Mouse (Mus musculus) erythroblast, embryonic 14.5 days (primary cell): ENCODE data around the gene Ehd4. TPM values are rescaled to one million over a fixed set of nuclear protein-coding genes. Genes with fewer than 3 reads are reported as not detected.

Source experiments
- H3K27me3 ChIP-seq: 2 replicates; pipeline ENCODE4 v1.6.1; 2012; ENCODE audit warnings: inconsistent platforms; ENCODE audit not compliant: control insufficient read depth
- H3K36me3 ChIP-seq: 2 replicates; pipeline ENCODE4 v1.6.1; 2012; ENCODE audit warnings: mild to moderate bottlenecking, inconsistent platforms; ENCODE audit not compliant: control insufficient read depth
- H3K4me1 ChIP-seq: 2 replicates; pipeline ENCODE4 v1.6.1; 2012; ENCODE audit warnings: inconsistent platforms; ENCODE audit not compliant: control insufficient read depth
- H3K4me3 ChIP-seq: replicated peaks from 2 replicates; pipeline ENCODE3; 2012; ENCODE audit warnings: moderate library complexity, mild to moderate bottlenecking, inconsistent platforms
- H3K9me3 ChIP-seq: 2 replicates; pipeline ENCODE4 v1.6.1; 2012; ENCODE audit warnings: low read length, inconsistent platforms, mixed read lengths; ENCODE audit not compliant: control insufficient read depth
- GATA1 ChIP-seq: IDR thresholded peaks from 2 replicates; pipeline ENCODE4 v1.6.1; 2012; ENCODE audit warnings: low read length, inconsistent platforms, mixed read lengths
- TAL1 ChIP-seq: IDR thresholded peaks from 3 replicates; pipeline ENCODE4 v1.6.1; 2012; ENCODE audit warnings: low read length, inconsistent platforms, mixed read lengths
- polyA plus RNA-seq: library from polyadenylated mRNA; stranded (reverse); fragments of >175 nt; gene quantifications from 2 replicates; pipeline ENCODE4 v1.2.3, GENCODE M21; 2012

Ehd4 gene
- polyA plus RNA-seq, 1 experiment: 1.1 TPM

DNA sequence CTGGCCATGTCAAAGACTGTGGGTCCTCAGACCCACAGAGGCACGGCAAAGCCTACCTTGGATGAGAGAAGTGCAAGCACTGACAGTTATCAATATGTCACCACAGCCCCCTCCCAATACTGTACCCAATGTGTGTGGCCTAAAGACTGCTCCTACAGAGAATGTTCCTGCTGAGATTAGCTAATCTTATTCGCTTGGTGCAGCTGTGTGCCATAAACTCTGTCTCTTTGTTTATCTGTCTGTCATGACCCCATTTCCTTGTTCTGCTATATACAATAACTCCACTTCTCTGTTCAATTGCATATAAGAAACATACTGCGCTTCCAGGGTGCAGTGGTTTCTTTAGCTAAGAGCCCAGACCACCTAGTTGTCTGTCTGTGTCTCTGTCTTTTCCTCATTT is 48.5 kb downstream of the Ehd4 start:
- no peaks in the 10 kb centered on the region for H3K27me3 ChIP-seq
- H3K4me3 ChIP-seq: no peak overlapping the region
- H3K4me1 ChIP-seq: peaks cover 5% of the 10 kb centered on the region
- H3K9me3 ChIP-seq: no peaks in the 10 kb centered on the region
- H3K36me3 ChIP-seq: peaks cover 24% of the 10 kb centered on the region
- TF ChIP-seq GATA1 (no peak), TAL1 (no peak)

DNA sequence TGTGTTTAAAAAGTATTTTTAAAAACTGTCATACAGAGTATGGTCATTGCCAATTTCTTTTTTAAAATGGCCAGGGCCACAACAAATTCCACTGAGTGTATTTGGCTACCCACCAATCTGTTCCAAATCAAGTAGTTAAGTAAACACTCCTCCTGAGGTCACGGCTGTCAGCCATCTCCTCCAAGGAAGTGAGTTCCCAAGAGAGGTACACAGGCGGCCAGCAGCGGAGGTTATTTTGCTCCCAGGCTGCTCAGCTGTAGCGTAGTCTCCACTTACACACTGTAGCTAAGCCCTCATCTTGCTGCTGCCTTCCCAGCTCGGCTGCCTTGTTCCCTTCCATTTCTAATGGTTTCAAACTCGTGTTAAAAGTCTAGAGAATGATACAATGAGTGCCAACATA is 51.5 kb downstream of the Ehd4 start:
- Histone ChIP-seq H3K36me3 (peaks cover 42% of the 10 kb centered on the region), H3K9me3 (no peaks in the 10 kb centered on the region), H3K4me3 (no peak overlapping the region), H3K4me1 (peaks cover 5% of the 10 kb centered on the region), H3K27me3 (no peaks in the 10 kb centered on the region)
- TF ChIP-seq TAL1: no peak
- no peak for TF ChIP-seq GATA1

DNA sequence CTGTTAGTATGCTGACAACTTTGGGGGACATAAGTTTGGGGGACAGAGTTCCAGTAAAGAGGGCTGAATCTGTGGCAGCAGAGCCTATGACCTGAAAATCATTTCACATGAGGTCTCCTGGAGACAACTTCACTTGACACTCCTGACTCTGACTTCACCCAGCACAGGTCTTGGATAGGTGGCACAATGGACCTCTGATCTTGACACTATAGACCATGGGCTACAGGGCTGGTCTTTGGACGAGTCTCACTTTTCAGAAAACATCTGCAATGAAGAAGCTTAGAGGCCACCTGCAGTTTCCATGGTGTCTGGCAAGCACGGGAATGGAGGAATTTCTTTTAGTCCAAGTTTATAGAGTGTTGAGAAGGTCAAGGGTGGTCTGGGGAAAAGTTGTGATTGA is 52.0 kb downstream of the Ehd4 start:
- peaks cover 5% of the 10 kb centered on the region for H3K4me1 ChIP-seq
- H3K27me3 ChIP-seq: no peaks in the 10 kb centered on the region
- TF ChIP-seq TAL1 (no peak), GATA1 (no peak)
- no peaks in the 10 kb centered on the region for H3K9me3 ChIP-seq
- no peak overlapping the region for H3K4me3 ChIP-seq
- peaks cover 39% of the 10 kb centered on the region for H3K36me3 ChIP-seq

DNA sequence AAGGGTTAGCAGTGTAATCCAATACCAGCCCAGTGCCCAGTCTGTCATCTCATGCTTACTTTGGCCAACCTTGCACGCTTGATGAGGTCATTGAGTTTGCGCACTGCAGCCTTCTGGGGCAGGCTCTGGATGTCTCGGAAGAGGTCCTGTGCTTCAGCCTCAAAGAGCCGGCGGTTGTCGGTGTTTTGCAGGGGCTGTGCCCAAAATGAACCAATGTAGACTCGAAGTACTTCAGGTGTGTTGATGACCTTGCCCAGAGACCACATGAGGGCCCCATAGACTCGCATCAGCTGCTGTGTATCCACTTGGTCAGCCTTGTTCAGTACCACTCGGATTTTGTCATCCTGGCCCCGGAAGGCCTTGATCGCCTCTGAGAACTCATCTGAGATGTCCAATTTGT is 52.4 kb downstream of the Ehd4 start:
- Histone ChIP-seq H3K36me3 (peaks cover 41% of the 10 kb centered on the region), H3K4me3 (no peak overlapping the region), H3K9me3 (no peaks in the 10 kb centered on the region), H3K4me1 (peaks cover 5% of the 10 kb centered on the region), H3K27me3 (no peaks in the 10 kb centered on the region)
- TF ChIP-seq GATA1 (no peak), TAL1 (no peak)

DNA sequence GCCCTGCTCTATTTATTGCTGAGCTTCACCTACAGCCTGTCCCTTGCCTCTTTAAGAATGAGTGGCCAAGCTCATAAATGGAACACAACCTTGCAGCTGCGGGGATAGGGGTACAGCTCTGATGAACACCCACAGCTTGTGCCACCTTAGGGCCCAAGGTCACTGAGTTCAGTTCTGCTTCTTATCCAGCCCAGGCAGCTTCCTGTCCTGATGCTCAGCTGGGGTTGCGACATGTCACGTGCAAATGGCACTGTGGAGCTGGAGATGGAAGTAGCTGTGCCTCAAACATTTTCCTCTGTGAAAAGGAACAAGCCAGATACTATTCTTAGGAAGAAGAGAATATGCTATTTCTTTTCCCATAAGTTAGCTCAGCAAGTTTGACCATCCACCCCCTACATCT is 54.5 kb downstream of the Ehd4 start:
- Histone ChIP-seq H3K4me1 (peaks cover 5% of the 10 kb centered on the region), H3K9me3 (no peaks in the 10 kb centered on the region), H3K36me3 (peaks cover 50% of the 10 kb centered on the region), H3K27me3 (no peaks in the 10 kb centered on the region), H3K4me3 (no peak overlapping the region)
- no peak for TF ChIP-seq GATA1
- no peak for TF ChIP-seq TAL1

DNA sequence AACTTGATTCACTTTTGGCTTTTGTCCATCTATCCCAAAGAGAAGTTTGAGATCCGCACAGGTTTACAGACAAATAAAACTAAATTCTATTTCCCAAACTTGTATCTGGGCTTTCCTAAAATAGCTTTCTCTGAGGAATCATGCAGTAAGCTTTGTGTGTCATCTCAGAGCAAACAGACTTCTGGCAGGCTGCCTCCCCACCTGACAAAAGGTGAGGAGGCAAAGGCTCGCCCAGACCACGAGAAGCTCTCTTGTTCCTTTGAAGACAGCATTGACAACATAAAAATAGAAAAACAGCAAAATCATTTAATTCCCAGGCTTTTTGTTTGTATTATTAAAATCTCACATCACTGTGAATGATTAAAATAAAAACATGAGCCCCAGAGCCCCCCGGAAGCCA is 55.1 kb downstream of the Ehd4 start:
- H3K4me3 ChIP-seq: no peak overlapping the region
- H3K4me1 ChIP-seq: peaks cover 5% of the 10 kb centered on the region
- no peaks in the 10 kb centered on the region for H3K9me3 ChIP-seq
- H3K27me3 ChIP-seq: no peaks in the 10 kb centered on the region
- no peak for TF ChIP-seq GATA1
- TF ChIP-seq TAL1: no peak
- H3K36me3 ChIP-seq: peaks cover 49% of the 10 kb centered on the region

DNA sequence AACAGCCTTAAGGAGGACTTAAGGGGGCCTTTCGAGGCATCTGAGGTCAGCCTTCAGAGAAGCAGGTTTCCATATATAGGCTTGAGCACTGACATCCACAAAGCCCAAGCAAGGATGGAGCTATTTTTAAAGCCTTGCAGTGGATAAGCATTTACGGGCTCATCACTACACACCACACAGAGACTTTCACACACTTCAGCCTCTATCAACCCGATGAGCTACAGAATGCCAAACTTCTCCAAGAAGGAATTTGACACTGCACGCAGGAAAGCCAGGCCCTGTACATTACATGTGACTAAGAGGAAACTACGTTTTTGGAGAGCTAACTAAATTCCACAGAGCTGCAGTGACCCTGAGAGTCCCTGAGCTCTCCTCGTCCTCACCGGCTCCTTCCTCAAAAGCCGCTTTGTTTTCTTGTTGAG is 55.6 kb downstream of the Ehd4 start:
- TF ChIP-seq GATA1 (no peak), TAL1 (no peak)
- Histone ChIP-seq H3K4me3 (no peak overlapping the region), H3K36me3 (peaks cover 51% of the 10 kb centered on the region), H3K9me3 (no peaks in the 10 kb centered on the region), H3K27me3 (no peaks in the 10 kb centered on the region), H3K4me1 (peaks cover 8% of the 10 kb centered on the region)

DNA sequence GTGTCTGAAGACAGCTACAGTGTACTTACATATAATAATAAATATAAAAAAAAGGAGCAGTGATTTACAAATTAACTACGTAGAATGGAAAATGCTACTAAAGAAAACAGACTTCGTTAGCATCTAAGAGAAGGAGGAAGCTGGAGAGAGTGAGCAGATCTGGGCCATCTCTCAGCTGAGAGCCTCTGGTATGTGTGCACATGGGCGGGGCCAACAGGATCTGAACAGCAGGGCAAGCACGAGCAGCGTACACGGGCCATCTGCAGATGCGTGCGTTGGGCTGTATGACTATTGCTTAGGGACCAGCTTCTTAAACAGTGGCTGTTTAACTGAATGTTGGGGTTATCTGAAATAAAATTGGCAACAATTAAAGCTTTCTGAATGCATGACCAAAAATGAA is 56.5 kb downstream of the Ehd4 start:
- H3K9me3 ChIP-seq: no peaks in the 10 kb centered on the region
- H3K4me1 ChIP-seq: peaks cover 6% of the 10 kb centered on the region
- peaks cover 60% of the 10 kb centered on the region for H3K36me3 ChIP-seq
- no peak overlapping the region for H3K4me3 ChIP-seq
- TF ChIP-seq TAL1 (no peak), GATA1 (no peak)
- H3K27me3 ChIP-seq: no peaks in the 10 kb centered on the region

DNA sequence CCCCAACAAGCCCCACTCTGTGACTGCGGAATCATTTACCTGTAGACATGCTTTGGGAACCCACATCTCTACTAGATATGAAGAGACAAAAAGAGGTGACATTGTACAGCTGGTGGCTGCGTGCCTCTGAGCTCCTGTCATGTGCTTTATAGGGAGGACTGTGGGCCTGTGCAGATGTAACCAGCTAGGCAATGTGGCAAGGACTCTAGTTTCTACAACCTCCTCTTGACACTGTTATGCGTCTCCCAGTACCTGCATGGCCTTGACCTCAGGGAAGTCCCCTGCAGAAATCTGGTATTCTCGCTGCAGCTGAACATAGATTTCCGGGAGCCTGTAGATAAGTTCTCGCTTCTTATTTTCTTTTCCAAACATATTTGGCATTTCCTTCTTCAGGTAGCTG is 57.7 kb downstream of the Ehd4 start:
- Histone ChIP-seq H3K4me1 (peaks cover 5% of the 10 kb centered on the region), H3K36me3 (peaks cover 57% of the 10 kb centered on the region), H3K27me3 (no peaks in the 10 kb centered on the region), H3K9me3 (no peaks in the 10 kb centered on the region), H3K4me3 (no peak overlapping the region)
- TF ChIP-seq TAL1: no peak
- no peak for TF ChIP-seq GATA1

GRCm38 (mm10) chr2:120096191-120096590 is 58.2 kb downstream of the Ehd4 start:
- TF ChIP-seq GATA1 (no peak), TAL1 (no peak)
- Histone ChIP-seq H3K4me1 (peaks cover 5% of the 10 kb centered on the region), H3K9me3 (no peaks in the 10 kb centered on the region), H3K36me3 (peaks cover 57% of the 10 kb centered on the region), H3K4me3 (no peak overlapping the region), H3K27me3 (no peaks in the 10 kb centered on the region)
